ENCODE assay signal across 8 mouse cellular contexts in genomic region chr13:59251252-59252006, GRCm38 (mm10).
A peak's percentile ranks its signal among the peaks of the same experiment; 100 is the strongest.
DNase-seq lines count a peak whose midpoint lies in the region; ATAC-seq and TF ChIP-seq lines count a peak whose summit lies in the region.

No protein-coding gene starts in this region.

- no peak overlapping the region for H3K27ac ChIP-seq in forebrain, embryonic 14.5 days (ENCODE audit: low read depth, low read length)
- no peak overlapping the region for H3K27ac ChIP-seq in neural tube, embryonic 12.5 days
- no peak overlapping the region for H3K27ac ChIP-seq in gastrocnemius, adult 2 months

- 0 out of 2 replicates have a peak, but pooled peaks have one; percentile 23 for ATAC-seq in forebrain, embryonic 14.5 days
- peak; percentile 51 for ATAC-seq in neural tube, embryonic 12.5 days (ENCODE audit: low FRiP score, low read depth)

- no peak for TF ChIP-seq POLR2A in lung, adult 2 months (IDR thresholded peaks at IDR 0.05; ENCODE audit: borderline replicate concordance, extremely low read depth, low read depth, low read length)

- no peak overlapping the region for H3K4me2 ChIP-seq in forebrain, embryonic 14.5 days (ENCODE audit: low read length)
- H3K4me2 ChIP-seq in neural tube, embryonic 12.5 days (replicated peaks) = peak overlapping the region; percentile 31; the same call in 1 of the 2 replicates

- peak; percentile 92 for DNase-seq in brain, adult 2 months (ENCODE audit: low read depth, low spot score)
- peak; percentile 44 for DNase-seq in forebrain, embryonic 14.5 days (ENCODE audit: low spot score)
- DNase-seq in layer of hippocampus, postnatal 10 days (ENCODE audit: low spot score in 2 of 2) = peak; percentile 38 to 55
- DNase-seq in kidney, postnatal 14 days = no peak
- DNase-seq in gastrocnemius, adult 2 months = no peak
- no peak for DNase-seq in ovary, adult 18-20 months (ENCODE audit: low spot score)
- no peak for DNase-seq in lung, adult 2 months

- no peaks in the 10 kb centered on the region for H3K27me3 ChIP-seq in forebrain, embryonic 14.5 days (replicated peaks; ENCODE audit: control insufficient read depth, insufficient read depth, low read length)
- H3K27me3 ChIP-seq in neural tube, embryonic 12.5 days (replicated peaks) = no peaks in the 10 kb centered on the region

- no peak overlapping the region for H3K9ac ChIP-seq in forebrain, embryonic 14.5 days (ENCODE audit: low read length)
- no peak overlapping the region for H3K9ac ChIP-seq in neural tube, embryonic 12.5 days

- 61% methylated on average over 12 of the region's 12 CpGs for WGBS in forebrain, embryonic 14.5 days
- WGBS in neural tube, embryonic 12.5 days = 54% methylated on average over 12 of the region's 12 CpGs
- 60% methylated on average over 12 of the region's 12 CpGs for WGBS in lung, adult 2 months

- H3K9me3 ChIP-seq in forebrain, embryonic 14.5 days (replicated peaks; ENCODE audit: control insufficient read depth, low read length) = no peaks in the 10 kb centered on the region
- no peaks in the 10 kb centered on the region for H3K9me3 ChIP-seq in neural tube, embryonic 12.5 days

- H3K36me3 ChIP-seq in forebrain, embryonic 14.5 days (ENCODE audit: control insufficient read depth, insufficient read depth, low read length) = no peaks in the 10 kb centered on the region
- no peaks in the 10 kb centered on the region for H3K36me3 ChIP-seq in neural tube, embryonic 12.5 days

- H3K4me3 ChIP-seq in forebrain, embryonic 14.5 days (ENCODE audit: low read depth, low read length) = no peak overlapping the region
- H3K4me3 ChIP-seq in neural tube, embryonic 12.5 days = no peak overlapping the region
- no peak overlapping the region for H3K4me3 ChIP-seq in gastrocnemius, adult 2 months
- no peak overlapping the region for H3K4me3 ChIP-seq in lung, adult 2 months (replicated peaks; ENCODE audit: extremely low read depth, low read depth, low read length)

- TF ChIP-seq CTCF in gastrocnemius, adult 2 months (IDR thresholded peaks at IDR 0.05) = no peak
- no peak for TF ChIP-seq CTCF in lung, adult 2 months (IDR thresholded peaks at IDR 0.05; ENCODE audit: insufficient read depth, low read length)

- intact Hi-C loops in gastrocnemius, adult 2 months (cut with DNase I) = no loop called here

- H3K4me1 ChIP-seq in forebrain, embryonic 14.5 days (ENCODE audit: control insufficient read depth, insufficient read depth, low read length) = peaks cover 7% of the 10 kb centered on the region; the same call in 1 of the 2 replicates
- peaks cover 40% of the 10 kb centered on the region for H3K4me1 ChIP-seq in neural tube, embryonic 12.5 days
- H3K4me1 ChIP-seq in lung, adult 2 months (ENCODE audit: control insufficient read depth, insufficient read depth, low read length) = no peaks in the 10 kb centered on the region

Comparison
In these comparisons a context has a peak if more than half of its experiments do, and no peak if none do; other contexts are left out.
1. DNase-seq: peak in brain, adult 2 months (single experiment), forebrain, embryonic 14.5 days (single experiment) and layer of hippocampus, postnatal 10 days (2 of 2); none in kidney, postnatal 14 days (single experiment), gastrocnemius, adult 2 months (single experiment), ovary, adult 18-20 months (single experiment) and lung, adult 2 months (single experiment).